In the genomic region with DNA sequence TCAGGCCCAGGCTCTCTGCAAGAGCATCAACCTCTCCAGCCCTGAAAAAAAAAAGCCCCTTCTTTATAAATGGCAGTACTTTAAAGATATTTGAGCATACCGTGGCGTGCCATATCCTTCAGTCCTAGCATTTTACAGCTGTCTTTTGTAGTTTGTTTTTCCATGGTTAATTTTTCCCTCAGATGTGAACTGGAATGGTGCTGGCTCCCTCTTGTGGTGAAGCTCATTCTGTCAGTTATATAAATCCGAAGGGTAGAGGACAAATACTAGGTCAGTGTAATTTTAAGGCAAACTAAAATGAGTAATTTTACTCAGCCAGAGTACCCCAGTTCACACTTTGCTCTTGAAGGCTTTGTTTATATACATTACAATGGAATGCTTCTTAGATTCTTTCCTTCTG, we compare ENCODE assay signal across 9 mouse cellular contexts. TPM values are rescaled to one million over a fixed set of nuclear protein-coding genes. Genes with fewer than 3 reads are reported as not detected.
DNase-seq lines count a peak whose midpoint lies in the region; ATAC-seq and TF ChIP-seq lines count a peak whose summit lies in the region.
"Had no signal": no experiment of that assay in that cellular context is flagged by ENCODE, and none has a peak within 500 bp of the region (broad histone marks: within the 10 kb centered on the region; RNA-seq: fewer than 3 reads in every experiment).

No protein-coding gene starts in this region.

- intact Hi-C loops in heart, postnatal 36 days (cut with DNase I) = loop anchor here (5.0 kb wide), 2 partner anchors 154 to 304 kb away; a partner anchor contains a TSS

- no peaks in the 10 kb centered on the region for H3K36me3 ChIP-seq in thymus, adult 2 months (ENCODE audit: control insufficient read depth, insufficient read depth, low read length)
- peaks cover 39% of the 10 kb centered on the region for H3K36me3 ChIP-seq in limb, embryonic 14.5 days (ENCODE audit: control insufficient read depth, insufficient read depth, low read length)

- no peak for ATAC-seq in limb, embryonic 14.5 days (ENCODE audit: low FRiP score, low read depth)

- no peak overlapping the region for H3K27ac ChIP-seq in thymus, adult 2 months (ENCODE audit: control insufficient read depth, insufficient read depth, low read length)
- H3K27ac ChIP-seq in limb, embryonic 14.5 days (replicated peaks; ENCODE audit: low read depth, low read length) = no peak overlapping the region
- H3K27ac ChIP-seq: neural tube, embryonic 13.5 days had no signal

- no peak for TF ChIP-seq CTCF in thymus, adult 2 months (IDR thresholded peaks at IDR 0.05; ENCODE audit: borderline replicate concordance, control insufficient read depth, extremely low read depth, insufficient read depth, low read length, poor library complexity)

- no peak for TF ChIP-seq POLR2A in thymus, adult 2 months (IDR thresholded peaks at IDR 0.05; ENCODE audit: control insufficient read depth, extremely low read depth, insufficient read depth, low read length, poor library complexity)
- TF ChIP-seq POLR2A in limb, embryonic 14.5 days (IDR thresholded peaks at IDR 0.05; ENCODE audit: borderline replicate concordance, extremely low read depth, insufficient read depth, insufficient read length) = no peak

- WGBS in thymus, adult 2 months = 75% methylated on average over 3 of the region's 3 CpGs
- WGBS in limb, embryonic 14.5 days = 30% methylated on average over 3 of the region's 3 CpGs

- peak; percentile 53 for DNase-seq in gastrocnemius, adult 18-20 months (ENCODE audit: low spot score)
- DNase-seq in gastrocnemius, adult 8-10 months (ENCODE audit: low spot score in 2 of 2) = no peak
- DNase-seq in thymus, adult 2 months = peak; percentile 14
- DNase-seq in thymus, postnatal 36 days = no peak
- peak; percentile 25 for DNase-seq in cerebellum, adult 9-11 months
- peak; percentile 27 to 36 for DNase-seq in heart, postnatal 36 days
- DNase-seq in limb, embryonic 14.5 days (ENCODE audit: low spot score) = peak; percentile 73
- no peak for DNase-seq in T-cell, adult 2 months (ENCODE audit: low spot score)

- no peaks in the 10 kb centered on the region for H3K9me3 ChIP-seq in limb, embryonic 14.5 days (ENCODE audit: control insufficient read depth, low read length)
- H3K9me3 ChIP-seq: neural tube, embryonic 13.5 days had no signal

- no peak overlapping the region for H3K4me3 ChIP-seq in thymus, adult 2 months (ENCODE audit: control insufficient read depth, insufficient read depth, low read length)
- no peak overlapping the region for H3K4me3 ChIP-seq in limb, embryonic 14.5 days (replicated peaks; ENCODE audit: low read length)
- H3K4me3 ChIP-seq: neural tube, embryonic 13.5 days had no signal

- no peak overlapping the region for H3K9ac ChIP-seq in limb, embryonic 14.5 days (ENCODE audit: low read depth, low read length, severe bottlenecking)
- H3K9ac ChIP-seq: neural tube, embryonic 13.5 days had no signal

- no peaks in the 10 kb centered on the region for H3K4me1 ChIP-seq in thymus, adult 2 months (replicated peaks; ENCODE audit: control insufficient read depth, insufficient read depth, low read length)
- H3K4me1 ChIP-seq in limb, embryonic 14.5 days (ENCODE audit: control insufficient read depth, insufficient read depth, low read length) = no peaks in the 10 kb centered on the region
- H3K4me1 ChIP-seq: neural tube, embryonic 13.5 days had no signal

- H3K4me2 ChIP-seq in limb, embryonic 14.5 days (replicated peaks; ENCODE audit: low read depth, low read length, severe bottlenecking) = no peak overlapping the region
- H3K4me2 ChIP-seq: neural tube, embryonic 13.5 days had no signal

- no peaks in the 10 kb centered on the region for H3K27me3 ChIP-seq in thymus, adult 2 months (ENCODE audit: control insufficient read depth, insufficient read depth, low read length)
- H3K27me3 ChIP-seq in limb, embryonic 14.5 days (ENCODE audit: control insufficient read depth, insufficient read depth, low read length) = no peaks in the 10 kb centered on the region
- H3K27me3 ChIP-seq: neural tube, embryonic 13.5 days had no signal

RNA-seq across cellular contexts. Expression of a gene that starts 12.1 kb away (rescaled TPM):
- 10 to 100 TPM; 32.7 to 34.4 TPM for total RNA-seq in gastrocnemius, adult 18-20 months (2021)
- total RNA-seq in gastrocnemius, adult 8-10 months (2022) = 10 to 100 TPM; 24.9 to 35.0 (median 28.4) TPM
- 21.7 and 26.3 TPM in 2 replicates for polyA plus RNA-seq in thymus, adult 2 months (2012; rRNA removed)
- total RNA-seq in heart, postnatal 36 days (2021) = 10 to 100 TPM; 42.2 to 44.1 TPM
- polyA plus RNA-seq in limb, embryonic 14.5 days (2012; rRNA removed) = 115 and 149 TPM in 2 replicates
- 118 and 129 TPM in 2 replicates for polyA plus RNA-seq in limb, embryonic 14.5 days (2014; fragmentation: Nextera tagmentation; extraction: Ambion mirVana)

RNA-seq across cellular contexts. Expression of a gene that starts 46.5 kb away (rescaled TPM):
- total RNA-seq in gastrocnemius, adult 18-20 months (2021) = 1 to 10 TPM; 4.2 to 4.4 TPM
- 1 to 10 TPM; 2.8 to 5.8 (median 4.4) TPM for total RNA-seq in gastrocnemius, adult 8-10 months (2022)
- 9.5 and 10.2 TPM in 2 replicates for polyA plus RNA-seq in thymus, adult 2 months (2012; rRNA removed)
- 1 to 10 TPM; 5.2 to 5.6 TPM for total RNA-seq in heart, postnatal 36 days (2021)
- polyA plus RNA-seq in limb, embryonic 14.5 days (2012; rRNA removed) = 20.8 and 22.5 TPM in 2 replicates
- polyA plus RNA-seq in limb, embryonic 14.5 days (2014; fragmentation: Nextera tagmentation; extraction: Ambion mirVana) = 12.0 and 14.2 TPM in 2 replicates

Comparison
In these comparisons a context has a peak if more than half of its experiments do, and no peak if none do; other contexts are left out.
1. DNase-seq: peak in gastrocnemius, adult 18-20 months (single experiment), thymus, adult 2 months (single experiment), cerebellum, adult 9-11 months (single experiment), heart, postnatal 36 days (2 of 2) and limb, embryonic 14.5 days (single experiment); none in gastrocnemius, adult 8-10 months (0 of 2), thymus, postnatal 36 days (0 of 2) and T-cell, adult 2 months (single experiment).